Mouse (Mus musculus): ENCODE measurements around the gene Cdc7. TPM values are rescaled to one million over a fixed set of nuclear protein-coding genes. Genes with fewer than 3 reads are reported as not detected.
A peak's percentile ranks its signal among the peaks of the same experiment; 100 is the strongest.

Gene Cdc7
- polyA plus RNA-seq, 1 experiment = 48.7 TPM

DNA sequence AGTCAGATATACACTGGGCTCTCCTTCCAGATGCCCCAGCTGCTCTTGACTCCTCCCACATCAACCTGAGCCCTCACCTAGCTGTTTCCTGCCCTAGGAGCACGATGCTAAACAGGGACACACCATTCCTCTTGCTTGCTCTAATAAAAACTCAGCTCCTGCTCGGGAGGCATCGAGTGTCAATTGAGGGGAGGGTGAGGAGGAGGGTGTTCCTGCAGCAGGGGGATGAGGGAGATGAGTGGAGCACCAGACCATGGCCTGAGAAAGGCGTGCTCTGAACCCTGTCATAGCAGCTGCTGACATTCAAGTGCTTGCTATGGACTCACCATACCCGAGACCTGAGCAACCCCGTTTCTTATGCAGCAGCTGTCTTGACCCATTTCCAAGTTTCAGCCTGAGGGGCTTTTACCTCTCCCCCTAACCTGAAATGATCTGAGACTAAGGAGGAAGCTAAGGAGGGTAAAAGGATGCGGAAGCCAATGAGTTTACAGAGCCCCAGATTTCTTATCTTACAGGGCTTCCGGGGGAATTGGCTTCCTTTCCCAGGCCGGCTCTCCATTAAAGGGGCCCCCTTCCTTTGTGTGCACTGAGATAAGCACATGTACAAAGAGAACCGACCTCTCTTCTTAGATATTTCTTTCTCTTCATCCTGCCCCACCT, 51.4 kb downstream of the Cdc7 start:
- no peak for DNase-seq (ENCODE audit: low read depth)
- no peak for TF ChIP-seq CTCF (IDR thresholded peaks at IDR 0.05; ENCODE audit: borderline replicate concordance, extremely low read depth, insufficient read depth, insufficient read length)
- no peak for TF ChIP-seq POLR2A (IDR thresholded peaks at IDR 0.05; ENCODE audit: borderline replicate concordance, extremely low read depth, insufficient read depth, insufficient read length, poor library complexity, severe bottlenecking)

GRCm38 (mm10) chr5:107016538-107016937, 52.4 kb downstream of the Cdc7 start:
- TF ChIP-seq POLR2A (IDR thresholded peaks at IDR 0.05; ENCODE audit: borderline replicate concordance, extremely low read depth, insufficient read depth, insufficient read length, poor library complexity, severe bottlenecking) (no peak), CTCF (IDR thresholded peaks at IDR 0.05; ENCODE audit: borderline replicate concordance, extremely low read depth, insufficient read depth, insufficient read length) (no peak)

DNA sequence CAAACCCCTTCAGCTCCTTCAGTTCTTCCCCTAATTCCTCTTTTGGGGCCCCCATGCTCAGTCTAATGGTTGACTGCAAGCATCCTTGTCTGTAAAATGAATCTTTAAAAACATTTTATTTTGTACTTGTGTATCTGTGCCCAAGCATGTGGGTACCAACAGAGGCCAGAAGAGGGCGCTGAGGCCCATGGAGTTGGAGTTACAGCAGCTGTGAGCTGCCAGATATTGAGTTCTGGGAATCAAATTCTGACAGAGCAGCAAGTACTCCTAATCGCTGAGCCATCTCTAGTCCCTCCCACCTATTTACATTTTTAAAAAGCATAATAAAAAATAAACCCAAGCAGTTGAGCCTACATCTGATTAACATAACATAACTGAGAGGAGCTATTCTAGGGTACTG, 53.4 kb downstream of the Cdc7 start:
- no peak for DNase-seq (ENCODE audit: low read depth)

More at GRCm38 (mm10) chr5:107016538-107016937, 52.4 kb downstream of the Cdc7 start:
- no peak for DNase-seq (ENCODE audit: low read depth)

DNA sequence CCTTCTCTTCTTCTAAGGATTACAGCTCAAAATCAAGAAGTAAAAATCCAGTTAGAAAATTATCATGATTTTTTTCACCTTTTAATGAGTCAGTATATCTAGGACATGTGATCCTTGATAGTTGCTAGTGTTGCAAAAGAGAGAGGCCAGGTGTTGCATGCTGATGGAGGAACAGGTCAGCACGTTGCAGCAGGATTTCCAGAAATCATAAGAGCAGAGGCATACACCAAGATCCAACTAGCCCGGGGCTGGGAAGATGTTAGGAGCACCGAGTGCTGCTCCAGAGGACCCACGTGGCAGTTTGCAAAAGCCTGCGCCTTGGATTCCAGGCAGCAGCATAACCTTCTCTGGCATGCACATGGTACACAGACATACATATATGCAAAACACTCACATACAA, 54.9 kb downstream of the Cdc7 start:
- TF ChIP-seq CTCF (IDR thresholded peaks at IDR 0.05; ENCODE audit: borderline replicate concordance, extremely low read depth, insufficient read depth, insufficient read length) = no peak
- TF ChIP-seq POLR2A (IDR thresholded peaks at IDR 0.05; ENCODE audit: borderline replicate concordance, extremely low read depth, insufficient read depth, insufficient read length, poor library complexity, severe bottlenecking) = no peak
- DNase-seq (ENCODE audit: low read depth) = no peak

More for the DNA sequence above, 53.4 kb downstream of the Cdc7 start:
- peak; percentile 25; the same call in 1 of the 2 replicates for TF ChIP-seq CTCF (IDR thresholded peaks at IDR 0.05; ENCODE audit: borderline replicate concordance, extremely low read depth, insufficient read depth, insufficient read length)
- no peak for TF ChIP-seq POLR2A (IDR thresholded peaks at IDR 0.05; ENCODE audit: borderline replicate concordance, extremely low read depth, insufficient read depth, insufficient read length, poor library complexity, severe bottlenecking)

DNA sequence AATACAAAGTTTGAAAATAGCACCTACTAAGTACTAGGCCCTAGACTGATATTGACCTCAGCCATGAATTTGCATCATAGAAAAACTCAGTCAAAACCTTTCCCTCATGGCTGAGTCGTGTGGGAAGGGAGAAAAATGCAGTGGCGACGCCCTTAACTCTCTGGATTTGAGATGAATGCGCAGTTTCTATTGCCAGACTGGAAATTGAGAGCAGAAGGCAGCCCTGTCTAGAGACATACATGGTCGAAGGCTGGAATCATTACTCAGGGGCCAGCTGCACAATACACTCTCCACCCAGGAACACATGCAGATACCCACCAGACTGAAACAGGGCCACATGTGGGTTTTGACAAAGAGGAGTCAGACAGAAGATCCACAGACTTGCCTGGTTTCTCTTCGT, 55.8 kb downstream of the Cdc7 start:
- TF ChIP-seq POLR2A (IDR thresholded peaks at IDR 0.05; ENCODE audit: borderline replicate concordance, extremely low read depth, insufficient read depth, insufficient read length, poor library complexity, severe bottlenecking) = no peak
- no peak for TF ChIP-seq CTCF (IDR thresholded peaks at IDR 0.05; ENCODE audit: borderline replicate concordance, extremely low read depth, insufficient read depth, insufficient read length)
- DNase-seq (ENCODE audit: low read depth) = no peak

DNA sequence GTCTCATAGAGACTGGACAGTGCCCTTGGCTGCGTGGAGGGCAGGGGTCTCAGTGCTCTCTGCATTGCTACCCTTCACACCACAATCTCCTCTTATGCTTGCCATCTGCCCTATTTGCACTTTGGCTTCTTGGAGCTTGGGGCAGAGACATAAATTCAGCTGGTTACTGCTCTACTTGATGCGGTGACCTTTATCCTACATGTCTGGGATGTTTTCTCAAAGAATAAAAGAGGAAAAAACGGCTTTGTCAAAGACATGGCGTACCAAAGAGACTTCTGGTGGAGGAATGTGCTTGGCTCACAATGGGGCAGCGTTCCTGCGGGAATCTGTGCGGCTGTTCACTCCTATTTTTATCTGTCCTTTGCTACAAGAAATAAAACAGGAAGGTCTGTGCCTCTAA, 56.2 kb downstream of the Cdc7 start:
- TF ChIP-seq CTCF (IDR thresholded peaks at IDR 0.05; ENCODE audit: borderline replicate concordance, extremely low read depth, insufficient read depth, insufficient read length) (no peak), POLR2A (IDR thresholded peaks at IDR 0.05; ENCODE audit: borderline replicate concordance, extremely low read depth, insufficient read depth, insufficient read length, poor library complexity, severe bottlenecking) (no peak)

GRCm38 (mm10) chr5:107021291-107022063, 57.4 kb downstream of the Cdc7 start:
- DNase-seq (ENCODE audit: low read depth) = no peak
- no peak for TF ChIP-seq POLR2A (IDR thresholded peaks at IDR 0.05; ENCODE audit: borderline replicate concordance, extremely low read depth, insufficient read depth, insufficient read length, poor library complexity, severe bottlenecking)
- no peak for TF ChIP-seq CTCF (IDR thresholded peaks at IDR 0.05; ENCODE audit: borderline replicate concordance, extremely low read depth, insufficient read depth, insufficient read length)

More for the DNA sequence above, 56.2 kb downstream of the Cdc7 start:
- DNase-seq (ENCODE audit: low read depth) = no peak

DNA sequence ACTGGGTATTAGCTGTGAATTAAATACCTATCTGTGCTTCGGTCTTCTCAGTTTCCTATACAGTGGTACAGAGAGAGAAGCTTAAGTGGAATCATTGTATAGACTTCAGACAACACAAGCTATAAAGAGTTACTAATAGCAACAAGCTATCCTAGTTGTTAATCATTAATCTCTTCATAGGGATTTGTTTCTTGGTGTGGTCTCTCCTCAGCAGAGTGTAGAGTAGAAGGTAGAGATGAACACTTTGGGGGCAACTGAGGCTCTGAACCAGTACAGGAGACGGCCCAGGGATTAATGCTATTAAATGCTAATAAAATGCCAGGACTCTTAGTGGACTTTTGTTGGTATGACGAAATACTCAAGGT, 57.9 kb downstream of the Cdc7 start:
- TF ChIP-seq CTCF (IDR thresholded peaks at IDR 0.05; ENCODE audit: borderline replicate concordance, extremely low read depth, insufficient read depth, insufficient read length) (no peak), POLR2A (IDR thresholded peaks at IDR 0.05; ENCODE audit: borderline replicate concordance, extremely low read depth, insufficient read depth, insufficient read length, poor library complexity, severe bottlenecking) (no peak)
- DNase-seq (ENCODE audit: low read depth) = no peak

DNA sequence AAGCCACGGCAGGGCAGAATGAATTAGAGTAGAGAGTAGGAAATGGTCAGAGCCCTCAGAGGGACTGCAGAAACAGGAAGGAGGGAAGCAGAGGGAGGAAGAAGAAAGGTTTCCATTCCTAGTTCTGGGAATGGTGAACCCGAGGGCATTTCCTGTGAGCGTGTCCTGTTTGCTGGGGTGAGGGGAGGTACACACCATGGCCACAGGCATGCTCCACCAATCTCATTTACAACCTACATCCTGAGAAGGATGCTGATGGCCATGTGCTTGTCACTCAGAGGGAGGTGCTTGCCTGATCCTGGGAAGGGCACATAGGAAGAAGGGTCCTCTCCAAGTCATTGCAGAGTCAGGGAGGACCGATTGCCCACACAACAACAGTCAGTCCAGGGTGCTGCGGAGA, 59.8 kb downstream of the Cdc7 start:
- no peak for DNase-seq (ENCODE audit: low read depth)
- TF ChIP-seq CTCF (IDR thresholded peaks at IDR 0.05; ENCODE audit: borderline replicate concordance, extremely low read depth, insufficient read depth, insufficient read length) = no peak
- no peak for TF ChIP-seq POLR2A (IDR thresholded peaks at IDR 0.05; ENCODE audit: borderline replicate concordance, extremely low read depth, insufficient read depth, insufficient read length, poor library complexity, severe bottlenecking)

- TF ChIP-seq POLR2A (IDR thresholded peaks at IDR 0.05; ENCODE audit: borderline replicate concordance, extremely low read depth, insufficient read depth, insufficient read length, poor library complexity, severe bottlenecking) (no peak), CTCF (IDR thresholded peaks at IDR 0.05; ENCODE audit: borderline replicate concordance, extremely low read depth, insufficient read depth, insufficient read length) (no peak)
- no peak for DNase-seq (ENCODE audit: low read depth)
Observed at GRCm38 (mm10) chr5:107025371-107025770, 61.2 kb downstream of the Cdc7 start.

- TF ChIP-seq POLR2A (IDR thresholded peaks at IDR 0.05; ENCODE audit: borderline replicate concordance, extremely low read depth, insufficient read depth, insufficient read length, poor library complexity, severe bottlenecking) (no peak), CTCF (IDR thresholded peaks at IDR 0.05; ENCODE audit: borderline replicate concordance, extremely low read depth, insufficient read depth, insufficient read length) (no peak)
- no peak for DNase-seq (ENCODE audit: low read depth)
Observed at GRCm38 (mm10) chr5:107025809-107026208, 61.7 kb downstream of the Cdc7 start.

DNA sequence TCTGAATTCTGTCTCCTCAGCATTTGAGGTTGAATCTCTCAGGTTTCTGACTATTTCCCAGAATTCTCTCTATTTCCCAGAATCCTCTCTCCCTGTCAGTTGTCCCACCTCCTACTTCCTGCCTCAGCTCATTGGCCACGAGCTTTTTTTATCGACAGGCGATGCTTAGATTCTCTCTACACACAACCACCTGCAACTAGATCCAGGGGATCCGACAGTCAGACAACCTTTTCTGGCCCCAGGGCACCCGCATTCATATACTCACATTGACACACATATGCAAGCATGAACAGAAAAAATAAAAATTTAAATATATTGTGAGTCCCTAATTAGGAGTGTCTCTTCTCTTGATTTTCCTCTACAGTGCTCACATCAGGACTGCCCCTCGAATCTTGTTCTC, 63.5 kb downstream of the Cdc7 start:
- no peak for TF ChIP-seq CTCF (IDR thresholded peaks at IDR 0.05; ENCODE audit: borderline replicate concordance, extremely low read depth, insufficient read depth, insufficient read length)
- TF ChIP-seq POLR2A (IDR thresholded peaks at IDR 0.05; ENCODE audit: borderline replicate concordance, extremely low read depth, insufficient read depth, insufficient read length, poor library complexity, severe bottlenecking) = no peak
- no peak for DNase-seq (ENCODE audit: low read depth)

Measured in brain, embryonic 14.5 days (tissue).